Mouse (Mus musculus) limb, embryonic 11.5 days (tissue): ENCODE measurements around the gene Zfyve28. TPM values are rescaled to one million over a fixed set of nuclear protein-coding genes. Genes with fewer than 3 reads are reported as not detected.

Source experiments
- ATAC-seq: fragments of 200-750 bp; cut with Nextera tagmentation; 2 replicates; pipeline ENCODE4 v1.8.0; 2017; ENCODE audit warnings: low read depth; ENCODE audit not compliant: insufficient number of reproducible peaks, low FRiP score, low TSS enrichment
- DNase-seq: peaks from one replicate; pipeline ENCODE4 v3.0.0-alpha.2; 2015; ENCODE audit warnings: low spot score
- H3K27ac ChIP-seq: fragments of 300-500 bp; sonication (generic); replicated peaks from 2 replicates; pipeline ENCODE4 v1.5.1; 2014; ENCODE audit warnings: low read depth, mild to moderate bottlenecking, low read length
- H3K27me3 ChIP-seq: fragments of 300-500 bp; sonication (generic); 2 replicates; pipeline ENCODE4 v1.6.1; 2014; ENCODE audit warnings: mild to moderate bottlenecking, low read length, mixed read lengths; ENCODE audit not compliant: control insufficient read depth, insufficient read depth
- H3K36me3 ChIP-seq: fragments of 300-500 bp; sonication (generic); 2 replicates; pipeline ENCODE4 v1.6.1; 2014; ENCODE audit warnings: mild to moderate bottlenecking, low read length, moderate library complexity, mixed read lengths; ENCODE audit not compliant: control insufficient read depth, insufficient read depth
- H3K4me1 ChIP-seq: fragments of 300-500 bp; sonication (generic); 2 replicates; pipeline ENCODE4 v1.6.1; 2014; ENCODE audit warnings: low read length, mixed read lengths; ENCODE audit not compliant: control insufficient read depth, insufficient read depth
- H3K4me2 ChIP-seq: fragments of 300-500 bp; sonication (generic); 2 replicates; pipeline ENCODE4 v1.6.1; 2014; ENCODE audit warnings: low read depth, mild to moderate bottlenecking, moderate library complexity; ENCODE audit not compliant: severe bottlenecking
- H3K4me3 ChIP-seq: fragments of 300-500 bp; sonication (generic); 2 replicates; pipeline ENCODE4 v1.5.1; 2014; ENCODE audit warnings: low read depth, low read length
- H3K9ac ChIP-seq: fragments of 300-500 bp; sonication (generic); 2 replicates; pipeline ENCODE4 v1.6.1; 2014; ENCODE audit warnings: mild to moderate bottlenecking, low read length
- H3K9me3 ChIP-seq: fragments of 300-500 bp; sonication (generic); 2 replicates; pipeline ENCODE4 v1.6.1; 2016; ENCODE audit warnings: low read length; ENCODE audit not compliant: control insufficient read depth
- WGBS: fragments of 180-500 bp; shearing (Covaris S2); extraction: QIAGEN DNeasy Blood & Tissue Kit; methylation state at CpG from one replicate; pipeline ENCODE4 v1.1.7; 2014; 5-methylcytosine and 5-hydroxymethylcytosine counted together
- polyA plus RNA-seq: library from polyadenylated mRNA; unstranded; fragments of >200 nt; fragmentation: Nextera tagmentation; extraction: Ambion mirVana; gene quantifications from 2 replicates; pipeline ENCODE4 v1.2.1, GENCODE M21; 2014

Gene Zfyve28
- polyA plus RNA-seq, 1 experiment from 2014 or later: 0.61 TPM

DNA sequence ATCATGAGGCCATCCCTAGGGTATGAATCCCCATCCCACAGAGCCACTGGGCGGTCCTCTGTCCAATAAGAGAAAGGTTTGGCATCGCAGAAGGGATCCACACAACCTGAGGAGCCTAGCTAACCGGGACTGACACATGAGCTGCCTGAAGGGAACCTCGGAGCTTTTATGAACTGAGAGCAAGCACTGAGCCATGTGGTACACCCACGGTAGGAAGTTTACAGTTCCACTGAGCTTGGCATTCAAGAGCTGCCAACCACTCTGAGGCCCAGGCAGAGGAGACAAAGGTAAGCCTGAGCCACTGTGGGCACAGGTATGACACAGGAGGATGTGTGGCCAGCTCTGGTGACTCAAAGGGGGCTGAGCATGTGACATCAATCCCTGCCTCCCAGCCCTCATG lies 63.7 kb downstream of the Zfyve28 start:
- 85% methylated on average over 5 of the region's 5 CpGs for WGBS
- no peaks in the 10 kb centered on the region for H3K36me3 ChIP-seq
- DNase-seq (no peak), ATAC-seq (no peak)
- no peaks in the 10 kb centered on the region for H3K27me3 ChIP-seq
- H3K4me2 ChIP-seq: no peak overlapping the region
- no peak overlapping the region for H3K27ac ChIP-seq
- H3K4me1 ChIP-seq: no peaks in the 10 kb centered on the region
- no peak overlapping the region for H3K4me3 ChIP-seq
- no peak overlapping the region for H3K9ac ChIP-seq
- no peaks in the 10 kb centered on the region for H3K9me3 ChIP-seq

DNA sequence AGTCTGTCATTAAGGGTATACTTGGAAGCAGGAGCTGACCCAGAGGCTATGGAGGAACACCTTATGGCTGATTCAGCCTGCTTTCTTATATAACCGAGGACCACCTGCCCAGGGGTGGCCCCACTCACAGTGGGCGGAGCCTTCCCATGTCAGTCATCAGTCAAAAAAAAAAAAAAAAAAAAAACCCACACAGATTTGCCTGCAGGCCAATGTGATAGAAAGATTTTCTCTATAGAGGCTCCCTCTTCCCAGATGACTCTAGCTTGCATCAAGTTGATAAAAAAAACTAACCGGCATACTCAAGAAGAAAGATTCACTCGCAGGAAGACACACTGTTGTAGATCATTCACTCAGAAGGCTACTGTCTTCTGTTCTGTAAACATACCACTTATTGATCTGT lies 68.2 kb downstream of the Zfyve28 start:
- WGBS: 81% methylated on average over 4 of the region's 4 CpGs
- Histone ChIP-seq H3K4me2 (no peak overlapping the region), H3K9ac (no peak overlapping the region), H3K4me3 (no peak overlapping the region), H3K27ac (no peak overlapping the region), H3K9me3 (no peaks in the 10 kb centered on the region), H3K36me3 (no peaks in the 10 kb centered on the region), H3K4me1 (no peaks in the 10 kb centered on the region), H3K27me3 (no peaks in the 10 kb centered on the region)
- DNase-seq: no peak
- ATAC-seq: no peak

DNA sequence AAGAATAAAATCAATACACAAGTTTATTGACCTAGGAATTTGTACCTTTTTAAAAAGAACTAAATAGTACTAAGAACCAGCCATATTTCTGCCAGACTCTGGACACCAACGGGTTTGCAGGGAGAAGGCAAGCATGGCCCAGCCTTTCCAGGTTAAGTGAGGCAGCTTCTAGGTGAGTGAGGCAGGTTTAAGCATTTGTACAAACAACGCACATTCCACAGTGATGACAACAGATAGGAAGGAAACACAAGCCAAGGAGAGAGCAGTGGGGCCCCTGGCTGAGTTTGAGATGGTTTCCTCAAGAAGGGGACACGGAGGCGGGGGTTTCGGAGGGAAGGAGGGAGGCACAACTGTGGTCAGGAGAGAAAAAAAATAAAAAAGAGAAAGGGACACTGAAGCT lies 69.6 kb downstream of the Zfyve28 start:
- H3K4me1 ChIP-seq: no peaks in the 10 kb centered on the region

DNA sequence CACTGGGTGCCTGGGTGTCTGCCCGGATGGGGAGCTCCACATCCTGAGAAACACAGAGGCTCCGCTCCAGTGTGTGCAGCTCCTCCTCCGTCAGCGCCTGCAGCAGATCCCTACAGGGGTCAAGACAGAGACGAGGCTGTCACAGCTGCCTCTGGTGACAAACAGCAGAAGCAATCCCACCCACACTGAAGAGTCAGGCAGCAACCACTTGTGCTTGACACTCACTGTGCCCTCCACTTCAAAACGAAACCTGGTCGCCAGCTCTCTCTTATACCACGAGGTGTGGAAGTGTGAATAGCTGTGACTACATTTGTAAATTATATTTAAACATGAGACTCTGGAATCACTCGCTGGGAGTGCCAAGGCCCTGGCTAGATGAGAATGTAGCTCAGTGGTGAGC lies 70.5 kb downstream of the Zfyve28 start:
- no peak overlapping the region for H3K27ac ChIP-seq
- 41% methylated on average over 9 of the region's 9 CpGs for WGBS
- H3K4me1 ChIP-seq: no peaks in the 10 kb centered on the region
- no peaks in the 10 kb centered on the region for H3K27me3 ChIP-seq
- H3K36me3 ChIP-seq: no peaks in the 10 kb centered on the region
- no peak overlapping the region for H3K4me2 ChIP-seq
- H3K9me3 ChIP-seq: no peaks in the 10 kb centered on the region
- no peak overlapping the region for H3K4me3 ChIP-seq
- DNase-seq (no peak), ATAC-seq (no peak)
- no peak overlapping the region for H3K9ac ChIP-seq

More for the DNA sequence above, 69.6 kb downstream of the Zfyve28 start:
- ATAC-seq (no peak), DNase-seq (no peak)
- Histone ChIP-seq H3K36me3 (no peaks in the 10 kb centered on the region), H3K27ac (no peak overlapping the region), H3K27me3 (no peaks in the 10 kb centered on the region), H3K4me3 (no peak overlapping the region), H3K9ac (no peak overlapping the region), H3K4me2 (no peak overlapping the region), H3K9me3 (no peaks in the 10 kb centered on the region)
- 75% methylated on average over 5 of the region's 5 CpGs for WGBS

DNA sequence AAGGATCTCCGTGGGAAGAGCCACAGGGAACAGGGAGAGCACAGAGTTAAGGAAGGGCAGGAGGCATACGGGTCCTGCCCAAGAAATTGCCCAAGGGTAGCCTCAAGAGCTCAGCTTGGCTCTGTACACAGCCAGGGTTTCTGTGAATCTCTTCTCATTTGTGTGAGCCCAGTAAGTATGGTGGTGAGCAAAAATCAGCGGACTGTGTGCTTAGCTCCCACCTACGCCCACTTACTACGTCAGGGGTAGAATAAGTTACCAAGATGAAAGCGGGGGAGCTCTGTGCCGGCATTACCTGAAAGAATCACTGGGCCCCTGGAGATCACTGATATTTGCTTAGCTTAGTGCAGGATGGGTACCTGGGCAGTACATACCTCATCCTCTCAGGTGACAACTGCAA lies 72.2 kb downstream of the Zfyve28 start:
- no peaks in the 10 kb centered on the region for H3K9me3 ChIP-seq
- no peaks in the 10 kb centered on the region for H3K36me3 ChIP-seq
- 86% methylated on average over 7 of the region's 7 CpGs for WGBS
- H3K27me3 ChIP-seq: no peaks in the 10 kb centered on the region
- DNase-seq: no peak
- H3K4me2 ChIP-seq: no peak overlapping the region
- H3K27ac ChIP-seq: no peak overlapping the region
- no peak for ATAC-seq
- no peak overlapping the region for H3K4me3 ChIP-seq
- no peaks in the 10 kb centered on the region for H3K4me1 ChIP-seq
- H3K9ac ChIP-seq: no peak overlapping the region

DNA sequence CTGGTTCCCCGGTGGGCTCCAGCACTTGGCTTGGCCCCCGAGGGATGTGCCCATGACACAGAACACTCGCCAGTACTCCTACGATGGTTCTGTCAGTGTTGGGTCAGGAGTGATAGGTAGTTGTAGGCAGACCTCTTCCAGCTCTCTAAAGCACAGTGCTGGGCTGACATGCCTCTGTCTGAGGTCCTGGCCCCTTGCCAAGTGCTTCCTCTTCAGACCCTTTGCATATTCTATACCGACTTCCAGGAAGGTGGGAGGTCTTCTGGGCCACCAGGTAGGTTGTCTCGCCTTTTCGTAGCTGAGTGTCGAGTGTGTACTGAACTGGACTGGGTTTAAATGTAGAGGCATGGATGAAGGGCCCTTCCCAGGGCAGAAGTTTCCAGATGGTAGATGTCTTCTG lies 74.6 kb downstream of the Zfyve28 start:
- Histone ChIP-seq H3K27ac (no peak overlapping the region), H3K4me3 (no peak overlapping the region), H3K36me3 (no peaks in the 10 kb centered on the region), H3K9ac (no peak overlapping the region), H3K9me3 (no peaks in the 10 kb centered on the region), H3K27me3 (no peaks in the 10 kb centered on the region), H3K4me1 (no peaks in the 10 kb centered on the region), H3K4me2 (no peak overlapping the region)
- ATAC-seq: no peak
- no peak for DNase-seq
- WGBS: 83% methylated on average over 8 of the region's 8 CpGs

DNA sequence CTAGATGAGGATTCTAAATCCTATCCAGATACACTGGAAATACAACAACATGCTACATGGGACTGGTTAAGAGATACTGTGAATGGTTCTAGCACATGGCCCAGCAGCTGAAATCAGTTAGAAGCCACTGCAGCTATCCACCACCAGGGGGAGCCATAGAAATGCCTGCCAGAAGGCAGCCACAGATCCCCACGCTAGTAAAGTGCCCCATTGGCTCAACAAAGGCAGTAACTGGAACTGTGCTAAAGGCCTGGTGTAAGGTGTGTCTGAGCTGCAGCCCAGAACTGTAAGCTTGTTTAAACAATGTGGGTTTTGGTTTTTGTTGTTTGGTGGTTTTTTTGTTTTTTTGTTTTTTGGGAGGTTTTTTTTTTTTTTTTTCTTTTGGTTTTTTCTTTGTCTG lies 78.0 kb downstream of the Zfyve28 start:
- Histone ChIP-seq H3K4me1 (no peaks in the 10 kb centered on the region), H3K4me3 (no peak overlapping the region), H3K9ac (no peak overlapping the region), H3K36me3 (no peaks in the 10 kb centered on the region), H3K9me3 (no peaks in the 10 kb centered on the region), H3K27me3 (no peaks in the 10 kb centered on the region), H3K4me2 (no peak overlapping the region), H3K27ac (no peak overlapping the region)
- DNase-seq (peak; percentile 85), ATAC-seq (peak; percentile 68)
- WGBS: 0% methylated on average over 1 of the region's 1 CpGs

DNA sequence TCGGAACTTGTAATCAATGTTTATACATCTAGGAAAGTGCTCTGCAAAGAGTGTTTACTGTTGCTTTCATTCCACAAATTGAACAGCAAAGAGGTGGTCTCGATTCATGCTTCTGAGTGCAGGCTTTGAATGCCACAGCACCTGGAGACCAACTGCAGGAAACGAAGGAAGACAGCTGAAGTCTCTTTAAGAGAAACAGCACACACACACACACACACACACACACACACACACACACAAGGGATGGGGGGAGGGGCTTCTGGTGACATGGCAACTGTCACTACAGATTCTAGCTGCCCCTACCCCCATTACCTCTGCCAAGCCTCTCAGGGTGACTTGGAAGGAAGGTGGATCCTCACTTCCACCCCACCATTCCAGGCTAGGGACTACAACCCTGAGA lies 80.7 kb downstream of the Zfyve28 start:
- WGBS: 55% methylated on average over 3 of the region's 3 CpGs
- Histone ChIP-seq H3K9me3 (no peaks in the 10 kb centered on the region), H3K4me2 (no peak overlapping the region), H3K9ac (no peak overlapping the region), H3K4me1 (no peaks in the 10 kb centered on the region), H3K4me3 (no peak overlapping the region), H3K36me3 (no peaks in the 10 kb centered on the region), H3K27ac (no peak overlapping the region), H3K27me3 (no peaks in the 10 kb centered on the region)
- ATAC-seq (no peak), DNase-seq (no peak)

DNA sequence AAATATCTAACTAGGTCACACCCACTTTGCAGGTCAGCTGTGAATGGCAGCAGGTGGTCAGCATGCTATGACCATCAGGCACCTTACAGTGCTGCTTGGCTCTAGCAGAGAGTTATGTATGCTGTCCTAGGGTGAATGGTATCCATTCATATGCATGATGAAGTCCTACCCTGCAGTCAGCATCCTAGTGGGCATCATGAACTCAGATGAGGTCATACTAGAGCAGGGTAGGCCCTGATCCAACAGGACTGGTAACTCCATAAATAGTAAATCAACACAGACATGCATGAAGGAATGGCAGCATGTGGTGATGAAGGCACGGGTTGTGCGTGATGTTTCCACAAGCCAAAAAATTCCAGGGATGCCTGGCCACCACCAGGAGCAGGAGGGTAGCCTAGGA lies 82.5 kb downstream of the Zfyve28 start:
- Histone ChIP-seq H3K9me3 (no peaks in the 10 kb centered on the region), H3K27ac (no peak overlapping the region), H3K9ac (no peak overlapping the region), H3K4me3 (no peak overlapping the region), H3K27me3 (no peaks in the 10 kb centered on the region), H3K4me1 (no peaks in the 10 kb centered on the region), H3K4me2 (no peak overlapping the region), H3K36me3 (no peaks in the 10 kb centered on the region)
- ATAC-seq: no peak
- WGBS: 79% methylated on average over 2 of the region's 2 CpGs
- DNase-seq: no peak
